Mouse (Mus musculus): ENCODE measurements at regions not wholly inside any gene's neighbourhood (a gene's known extent, or its start where the extent isn't known, plus 50 kb on each side); places are given as distances from the start of the nearest gene placed in this dataset.

GRCm38 (mm10) chr12:110071823-110072222 lies 207.0 kb upstream of the Dio3 start:
- intact Hi-C loops (cut with DNase I) = no loop called here

- intact Hi-C loops (cut with DNase I) = no loop called here
Observed at GRCm38 (mm10) chr12:110074921-110075320, 203.9 kb upstream of the Dio3 start.

GRCm38 (mm10) chr12:110077211-110077884 lies 201.5 kb upstream of the Dio3 start:
- intact Hi-C loops (cut with DNase I) = no loop called here

DNA sequence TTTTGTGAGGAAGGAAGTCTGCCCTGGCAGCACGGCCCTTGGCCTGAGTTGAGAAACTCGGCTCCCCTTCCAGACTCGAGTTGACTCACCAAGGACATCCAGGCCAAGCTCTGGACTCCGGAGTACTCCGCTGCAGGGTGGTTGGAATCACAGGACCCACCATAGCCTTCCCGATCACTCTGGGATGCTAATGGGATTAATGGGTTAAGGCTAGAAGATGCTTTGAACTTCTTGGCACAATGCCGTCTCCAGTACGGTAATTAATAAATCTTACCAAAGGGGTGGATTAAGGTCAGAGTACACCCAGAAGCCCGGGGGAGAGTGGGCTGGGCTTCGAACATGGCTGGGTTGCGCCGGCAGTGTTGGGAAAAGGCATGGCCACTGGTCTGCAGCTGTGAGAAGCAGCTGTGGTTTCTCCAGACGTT lies 200.8 kb upstream of the Dio3 start:
- intact Hi-C loops (cut with DNase I) = no loop called here

- intact Hi-C loops (cut with DNase I) = no loop called here
Observed at GRCm38 (mm10) chr12:110081831-110082615, 196.8 kb upstream of the Dio3 start.

GRCm38 (mm10) chr12:110082921-110083320 lies 195.9 kb upstream of the Dio3 start:
- intact Hi-C loops (cut with DNase I) = no loop called here

DNA sequence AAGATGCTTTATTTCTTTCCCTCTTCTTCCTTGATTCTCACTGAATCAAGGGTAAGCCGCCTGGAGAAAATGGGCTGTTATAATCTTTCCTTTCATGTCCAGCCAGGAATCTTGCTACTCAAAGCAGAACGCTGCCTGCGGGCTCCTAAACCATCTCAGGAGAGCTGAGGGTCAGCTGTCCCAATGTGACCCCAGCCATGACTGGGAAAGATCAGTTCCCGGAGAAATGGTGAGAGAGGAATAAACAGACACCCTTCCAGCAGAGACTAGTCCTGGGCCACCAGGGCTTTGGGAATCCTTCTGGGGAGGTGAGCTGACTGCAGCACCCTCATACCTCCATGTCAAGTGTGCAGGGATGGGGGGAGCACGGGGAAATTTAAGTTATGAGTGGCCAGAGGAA lies 195.4 kb upstream of the Dio3 start:
- intact Hi-C loops (cut with DNase I) = no loop called here

DNA sequence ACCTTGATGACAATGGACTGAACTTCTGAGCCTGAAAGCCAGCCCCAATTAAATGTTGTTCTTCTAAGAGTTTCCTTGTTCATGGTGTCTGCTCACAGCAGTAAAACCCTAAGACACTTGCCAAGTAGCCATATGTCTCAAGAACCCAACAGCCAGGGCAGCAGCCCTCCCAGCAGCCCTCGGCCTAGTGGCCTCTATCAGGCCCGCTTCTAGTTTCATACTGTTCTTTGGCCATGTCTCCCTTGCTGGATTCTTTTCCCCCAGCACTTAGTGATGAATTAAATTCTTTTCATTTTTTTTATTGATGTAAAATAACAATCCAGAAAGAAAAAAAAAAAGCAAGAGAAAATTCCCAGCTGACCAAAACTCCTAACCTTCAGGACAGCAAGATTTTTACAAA lies 191.9 kb upstream of the Dio3 start:
- intact Hi-C loops (cut with DNase I) = no loop called here

DNA sequence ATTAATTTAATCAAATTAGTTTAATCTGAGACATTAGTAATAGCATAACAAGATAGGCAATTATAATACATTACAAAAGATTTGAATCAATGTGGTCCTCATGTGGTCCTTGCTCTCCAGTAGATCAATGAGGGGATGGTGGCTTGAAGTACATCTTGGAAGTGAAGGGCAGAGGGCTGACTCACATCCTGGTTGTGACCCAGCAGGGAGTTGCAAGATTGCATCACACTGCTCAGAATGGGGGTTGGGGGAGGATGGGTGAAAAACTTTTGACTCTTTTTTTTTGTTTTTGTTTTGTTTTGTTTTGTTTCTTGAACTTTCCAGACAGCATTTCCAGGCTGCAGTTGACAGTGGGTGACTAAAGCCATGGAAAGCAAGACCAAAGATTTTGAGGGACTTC lies 191.1 kb upstream of the Dio3 start:
- intact Hi-C loops (cut with DNase I) = no loop called here

DNA sequence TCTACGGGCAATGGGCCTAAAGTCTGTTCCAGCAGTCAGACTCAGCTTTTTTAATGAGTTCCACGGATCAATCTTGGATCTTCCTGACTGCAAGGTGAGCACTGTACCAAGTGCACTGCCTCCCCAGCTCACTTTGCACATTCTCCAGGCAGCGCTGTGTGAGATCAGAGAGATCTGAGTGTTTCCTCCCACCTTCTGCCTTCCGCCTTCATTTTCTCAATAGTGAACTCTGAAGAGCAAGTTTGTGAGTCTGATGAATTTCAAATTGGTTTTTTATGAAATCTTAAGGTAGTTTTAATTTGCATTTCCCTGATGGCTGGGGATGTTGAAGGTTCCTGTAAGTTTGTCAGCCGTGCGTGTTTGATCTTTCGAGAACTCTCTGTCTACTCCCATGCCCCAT lies 176.7 kb upstream of the Dio3 start:
- intact Hi-C loops (cut with DNase I) = no loop called here

DNA sequence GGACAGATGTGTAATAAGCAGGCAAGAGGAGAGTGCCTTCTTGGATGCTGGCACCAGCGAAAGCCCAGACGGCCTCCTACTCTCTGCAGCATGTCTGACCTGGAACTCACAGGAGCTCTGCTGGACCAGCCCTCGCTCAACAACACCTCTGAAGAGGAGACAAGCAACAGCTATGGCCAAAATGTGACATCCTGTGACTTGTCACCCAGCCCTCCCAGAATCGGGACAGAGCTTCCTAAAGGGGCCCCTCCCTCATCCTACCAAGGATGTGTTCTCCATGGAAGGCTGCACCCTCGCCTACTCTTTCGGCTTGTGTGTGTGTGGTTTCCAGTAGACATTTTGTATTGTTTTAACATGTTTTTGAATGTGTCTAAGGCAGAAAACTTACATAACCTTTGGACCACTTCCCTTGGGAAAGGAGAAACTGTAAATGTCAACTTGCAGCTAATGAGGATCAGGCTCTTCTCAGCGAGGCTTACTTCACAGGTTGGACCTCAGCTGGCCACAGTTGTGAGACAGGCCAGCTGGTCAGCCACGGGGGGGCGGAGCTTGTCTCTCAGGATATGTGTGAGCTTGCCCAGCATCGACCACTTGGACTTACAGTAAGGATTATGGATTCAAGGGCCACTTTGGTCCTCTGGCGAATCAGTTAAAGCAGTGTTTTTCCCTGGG lies 166.7 kb upstream of the Dio3 start:
- intact Hi-C loops (cut with DNase I) = no loop called here

DNA sequence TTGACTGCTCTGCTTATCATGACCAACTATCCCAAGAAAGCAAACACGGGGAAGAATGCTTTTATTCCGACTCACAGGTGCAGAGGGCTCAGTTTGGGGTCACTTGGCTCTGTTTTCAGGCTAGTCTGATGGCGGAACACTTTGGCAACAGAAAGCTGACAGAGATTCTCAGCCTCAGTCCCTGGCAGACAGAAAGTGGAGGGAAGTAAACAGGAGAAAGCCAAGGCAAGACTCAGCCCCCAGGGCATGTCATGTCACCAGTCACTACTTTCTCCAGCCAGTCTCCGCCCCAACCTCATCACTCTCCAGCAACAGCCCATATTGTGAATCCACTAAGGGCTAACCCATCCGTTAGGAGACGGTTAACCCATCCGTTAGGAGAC lies 166.2 kb upstream of the Dio3 start:
- intact Hi-C loops (cut with DNase I) = no loop called here

DNA sequence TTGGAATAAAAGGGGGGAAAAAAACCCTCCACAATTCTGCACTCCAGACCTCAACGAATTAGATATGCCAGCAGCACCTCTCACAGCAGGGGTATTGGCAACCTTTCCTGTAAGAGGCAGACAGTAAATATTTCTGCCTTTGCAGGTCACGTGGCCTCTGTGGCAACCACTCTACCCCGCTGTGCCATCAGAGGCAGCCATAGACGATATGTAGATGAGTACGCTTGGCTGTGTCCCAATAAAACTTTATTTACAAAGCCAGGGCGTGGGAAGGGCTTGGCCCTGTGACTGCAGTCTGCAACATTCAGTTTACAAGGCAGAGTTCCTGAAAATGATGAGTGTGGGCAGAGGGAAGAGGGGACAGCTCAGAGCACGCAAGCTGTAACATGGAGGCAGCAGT lies 158.7 kb upstream of the Dio3 start:
- intact Hi-C loops (cut with DNase I) = no loop called here

- intact Hi-C loops (cut with DNase I) = no loop called here
Observed at GRCm38 (mm10) chr12:110122976-110123375, 155.9 kb upstream of the Dio3 start.

GRCm38 (mm10) chr12:110126525-110126924 lies 152.3 kb upstream of the Dio3 start:
- intact Hi-C loops (cut with DNase I) = no loop called here

DNA sequence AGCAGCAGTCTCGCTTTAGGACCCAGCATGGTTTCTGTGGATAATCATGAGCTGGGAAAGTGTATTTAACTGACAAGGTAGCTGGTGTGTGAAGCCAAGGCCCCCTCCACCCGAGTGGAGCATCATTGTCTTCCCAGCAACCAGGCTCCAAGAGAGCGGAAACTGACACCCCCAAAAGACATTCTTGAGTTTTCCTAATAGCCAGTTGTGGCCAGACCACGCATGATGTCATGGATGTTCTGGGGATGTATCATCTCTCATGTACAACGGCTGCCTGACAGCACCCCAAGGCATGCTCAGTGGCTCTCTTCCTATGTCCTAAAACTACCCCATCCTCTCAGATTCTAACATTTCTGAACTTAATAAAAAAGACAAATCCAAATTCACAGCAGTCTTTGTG lies 133.5 kb upstream of the Dio3 start:
- intact Hi-C loops (cut with DNase I) = loop anchor here (10.0 kb wide), 1 partner anchor 111 kb away; no protein-coding TSS in a partner anchor

DNA sequence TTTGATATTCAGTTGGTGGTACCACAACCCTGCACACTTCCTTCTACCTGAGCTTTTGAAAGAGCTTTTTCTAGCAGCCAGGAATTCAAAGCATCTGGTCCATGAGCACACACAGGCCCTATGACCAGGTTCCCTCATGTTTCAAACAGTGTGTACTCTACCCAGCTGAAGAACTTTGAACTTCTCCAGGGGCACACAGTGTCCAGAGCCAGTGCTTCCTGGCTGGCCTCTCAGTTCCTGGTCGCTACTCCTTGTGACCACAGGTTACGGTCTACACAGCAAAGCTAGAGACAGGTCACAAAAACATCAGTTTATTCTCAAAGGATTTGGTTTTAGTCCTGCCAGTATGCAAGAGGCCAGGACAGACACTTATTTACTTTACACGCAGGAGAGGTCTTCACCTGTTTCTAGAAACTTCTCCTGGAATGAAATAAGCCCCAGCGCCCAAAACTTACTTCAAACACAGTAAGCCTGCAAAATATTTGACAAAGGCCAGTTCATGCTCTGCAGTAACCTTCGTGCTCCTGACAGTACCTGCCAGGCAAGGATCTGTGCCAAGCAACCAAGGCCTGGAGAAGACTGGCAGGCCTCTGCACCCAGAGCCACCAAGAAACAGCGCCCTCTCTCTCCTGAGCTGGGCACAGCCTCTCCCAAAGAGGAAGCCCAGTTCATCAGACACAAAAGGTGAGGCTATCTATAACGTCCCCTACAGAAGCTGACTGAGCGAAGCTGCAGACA lies 124.5 kb upstream of the Dio3 start:
- intact Hi-C loops (cut with DNase I) = no loop called here

DNA sequence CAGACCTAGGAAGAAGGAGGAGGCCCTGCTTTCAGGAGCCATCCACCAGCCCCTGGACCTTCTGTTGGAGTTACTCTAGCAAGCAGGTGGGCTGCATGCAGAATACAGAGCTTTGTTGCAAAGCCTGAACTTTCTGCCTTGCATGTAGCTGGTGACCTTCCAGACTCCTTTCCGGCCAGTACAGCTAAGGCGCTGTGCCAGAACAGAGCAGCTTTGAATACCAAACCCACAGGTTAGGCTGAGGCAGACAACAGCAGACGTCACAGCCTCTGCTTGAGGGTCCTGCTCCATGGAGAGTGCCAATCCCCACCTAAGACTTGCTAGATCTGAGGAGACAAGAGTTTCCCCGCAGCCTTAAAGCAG lies 123.9 kb upstream of the Dio3 start:
- intact Hi-C loops (cut with DNase I) = no loop called here

DNA sequence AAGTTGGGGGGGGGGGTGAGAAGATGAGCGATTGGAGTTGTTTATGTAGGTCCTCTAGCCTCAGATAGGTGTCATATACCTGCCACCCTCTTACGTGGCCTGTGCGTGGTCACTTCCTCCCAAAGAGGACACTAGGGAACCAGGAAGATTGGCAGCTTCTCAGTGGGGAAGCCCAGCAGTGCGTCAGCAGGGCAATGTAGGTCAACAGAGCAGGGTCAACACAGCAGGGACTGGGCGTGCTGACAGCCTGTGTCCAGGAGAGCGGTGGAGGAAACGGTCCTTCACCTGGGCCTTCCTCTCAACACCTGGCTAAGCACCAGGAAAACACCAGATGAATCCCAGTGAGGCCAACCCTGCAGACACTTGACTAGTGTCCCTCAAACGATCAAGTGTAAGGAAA lies 122.4 kb upstream of the Dio3 start:
- intact Hi-C loops (cut with DNase I) = no loop called here

DNA sequence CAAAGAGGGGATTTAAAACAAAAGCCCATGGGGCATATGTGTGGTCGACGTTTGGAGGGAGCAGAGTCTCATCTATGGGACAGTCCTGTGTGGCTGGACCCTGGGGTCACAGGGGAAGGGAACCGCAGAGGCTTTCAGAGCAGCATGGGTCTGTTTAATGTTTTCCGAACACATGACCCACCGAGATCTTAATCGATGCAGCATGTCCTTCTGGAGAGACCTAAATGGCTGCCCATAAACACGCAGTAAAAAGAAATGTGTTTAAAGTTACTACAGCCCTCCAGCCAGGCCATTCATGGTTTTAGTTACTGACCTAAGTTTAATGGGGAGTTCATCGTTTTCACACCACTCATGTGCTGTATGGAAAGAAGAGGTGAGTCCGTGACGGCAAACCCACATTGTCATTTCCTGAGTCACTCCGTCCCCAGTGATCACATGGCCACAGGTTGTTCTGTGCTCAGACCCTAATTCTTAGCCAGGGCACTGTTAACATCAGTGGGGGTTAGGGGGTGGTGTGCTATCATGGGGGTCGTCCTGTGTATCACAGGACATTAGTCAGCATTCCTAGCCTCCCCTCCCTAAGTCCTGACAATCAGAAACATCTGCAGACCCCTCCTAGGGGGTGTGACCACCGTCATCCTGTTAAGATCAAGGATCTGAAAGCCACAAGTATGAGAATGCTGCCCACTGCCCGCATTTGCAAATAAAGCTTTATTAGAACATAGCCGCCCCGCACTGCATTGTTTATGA lies 120.7 kb upstream of the Dio3 start:
- intact Hi-C loops (cut with DNase I) = no loop called here

- intact Hi-C loops (cut with DNase I) = no loop called here
Observed at GRCm38 (mm10) chr12:110161306-110161705, 117.6 kb upstream of the Dio3 start.

All from adrenal gland (tissue).